Comparison of ENCODE assay signal across 26 mouse cellular contexts in the genomic region with DNA sequence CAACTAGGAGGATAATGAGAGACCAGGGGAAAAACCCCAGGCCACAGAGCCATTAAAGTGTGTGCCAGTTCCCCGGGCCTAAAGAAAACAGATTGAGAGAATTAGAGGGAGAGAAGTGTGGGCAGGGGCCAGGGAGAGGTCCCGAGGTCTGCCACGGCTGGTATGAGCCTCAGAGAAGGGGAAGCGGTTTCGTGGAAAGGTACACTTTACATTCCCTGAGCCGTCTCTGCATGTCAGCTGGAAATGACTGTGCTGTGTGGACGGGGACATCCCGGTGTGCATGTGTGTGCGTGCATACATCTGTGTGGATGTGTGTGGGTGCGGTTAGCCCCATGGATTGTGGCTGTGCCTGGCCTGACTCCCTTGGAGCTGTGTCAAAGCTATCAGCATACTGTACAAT.
DNase-seq lines count a peak whose midpoint lies in the region; ATAC-seq and TF ChIP-seq lines count a peak whose summit lies in the region.
"Had no signal": no experiment of that assay in that cellular context is flagged by ENCODE, and none has a peak within 500 bp of the region (broad histone marks: within the 10 kb centered on the region; RNA-seq: fewer than 3 reads in every experiment).

No protein-coding gene starts in this region.

- intact Hi-C loops in gastrocnemius, postnatal 14 days (cut with DNase I; ENCODE audit: low total_unique reads): no loop called here

- TF ChIP-seq EP300 in lung, postnatal 0 days (IDR thresholded peaks at IDR 0.05): no peak

- H3K4me3 ChIP-seq in lung, postnatal 0 days (ENCODE audit: low read depth, low read length): no peak overlapping the region
- H3K4me3 ChIP-seq in embryonic facial prominence, embryonic 13.5 days: no peak overlapping the region
- no peak overlapping the region for H3K4me3 ChIP-seq in limb, embryonic 15.5 days
- H3K4me3 ChIP-seq: gastrocnemius, adult 2 months; liver, embryonic 12.5 days; neural tube, embryonic 12.5 days had no signal

- H3K4me2 ChIP-seq in lung, postnatal 0 days (replicated peaks; ENCODE audit: low read depth, low read length): no peak overlapping the region
- no peak overlapping the region for H3K4me2 ChIP-seq in embryonic facial prominence, embryonic 13.5 days
- no peak overlapping the region for H3K4me2 ChIP-seq in limb, embryonic 15.5 days
- H3K4me2 ChIP-seq: liver, embryonic 12.5 days; midbrain, embryonic 11.5 days; neural tube, embryonic 12.5 days had no signal

- 60% methylated on average over 10 of the region's 10 CpGs for WGBS in lung, postnatal 0 days
- 46% methylated on average over 10 of the region's 10 CpGs for WGBS in embryonic facial prominence, embryonic 13.5 days
- 31% methylated on average over 10 of the region's 10 CpGs for WGBS in limb, embryonic 15.5 days

- H3K9me3 ChIP-seq in lung, postnatal 0 days (ENCODE audit: low read length): no peaks in the 10 kb centered on the region
- peaks cover 3% of the 10 kb centered on the region for H3K9me3 ChIP-seq in embryonic facial prominence, embryonic 13.5 days
- no peaks in the 10 kb centered on the region for H3K9me3 ChIP-seq in limb, embryonic 15.5 days
- H3K9me3 ChIP-seq: liver, embryonic 12.5 days; neural tube, embryonic 12.5 days had no signal

- H3K27me3 ChIP-seq in lung, postnatal 0 days (replicated peaks; ENCODE audit: insufficient read depth, low read length): no peaks in the 10 kb centered on the region
- H3K27me3 ChIP-seq in embryonic facial prominence, embryonic 13.5 days: no peaks in the 10 kb centered on the region
- H3K27me3 ChIP-seq in limb, embryonic 15.5 days: no peaks in the 10 kb centered on the region
- H3K27me3 ChIP-seq: liver, embryonic 12.5 days; neural tube, embryonic 12.5 days had no signal

- no peak overlapping the region for H3K9ac ChIP-seq in lung, postnatal 0 days (replicated peaks; ENCODE audit: low read depth)
- 0 out of 2 replicates have a peak overlapping the region, but pooled peaks have one; percentile 27 for H3K9ac ChIP-seq in embryonic facial prominence, embryonic 13.5 days
- H3K9ac ChIP-seq in limb, embryonic 15.5 days: no peak overlapping the region
- H3K9ac ChIP-seq: liver, embryonic 12.5 days; neural tube, embryonic 12.5 days had no signal

- no peak for ATAC-seq in lung, postnatal 0 days
- ATAC-seq in embryonic facial prominence, embryonic 13.5 days (ENCODE audit: insufficient number of reproducible peaks, insufficient read depth, low FRiP score, low TSS enrichment, low read depth): peak; percentile 43; the same call in 1 of the 2 replicates
- peak; percentile 70 for ATAC-seq in limb, embryonic 15.5 days (ENCODE audit: insufficient number of reproducible peaks, low FRiP score, low TSS enrichment, low read depth)
- ATAC-seq: forebrain, embryonic 16.5 days; hindbrain, embryonic 16.5 days; liver, embryonic 12.5 days; midbrain, embryonic 16.5 days had no signal

- peak; percentile 21 for DNase-seq in lung, postnatal 10 days
- DNase-seq in lung, postnatal 0 days (ENCODE audit: low spot score): no peak
- peak; percentile 32 for DNase-seq in fibroblast of lung, adult 2 months (ENCODE audit: low read depth)
- no peak for DNase-seq in testis, postnatal 14 days (ENCODE audit: low spot score)
- DNase-seq in gastrocnemius, postnatal 14 days: no peak
- DNase-seq in spleen, postnatal 4 days (ENCODE audit: low spot score in 2 of 2): no peak
- DNase-seq: adrenal gland, postnatal 14 days; cerebellum, adult 11-12 months; cerebellum, postnatal 10 days; gastrocnemius, adult 2 months; kidney, adult 18-20 months; layer of hippocampus, postnatal 36 days; left cerebral cortex, postnatal 4 days; lung, adult 18-20 months; lung, postnatal 14 days; right cerebral cortex, adult 18-20 months; thymus, postnatal 14 days had no signal

- no peaks in the 10 kb centered on the region for H3K4me1 ChIP-seq in lung, postnatal 0 days (ENCODE audit: insufficient read depth, low read depth, low read length)
- H3K4me1 ChIP-seq in embryonic facial prominence, embryonic 13.5 days: peaks cover 14% of the 10 kb centered on the region
- peaks cover 19% of the 10 kb centered on the region for H3K4me1 ChIP-seq in limb, embryonic 15.5 days
- H3K4me1 ChIP-seq: liver, embryonic 12.5 days; neural tube, embryonic 12.5 days had no signal

- H3K27ac ChIP-seq in lung, postnatal 0 days (ENCODE audit: low read length): no peak overlapping the region
- peak overlapping the region; percentile 39 for H3K27ac ChIP-seq in embryonic facial prominence, embryonic 13.5 days
- H3K27ac ChIP-seq in limb, embryonic 15.5 days: peak overlapping the region; percentile 14; the same call in 1 of the 2 replicates
- H3K27ac ChIP-seq: gastrocnemius, adult 2 months; kidney, postnatal 0 days; liver, embryonic 12.5 days; neural tube, embryonic 12.5 days had no signal

- TF ChIP-seq CTCF in lung, postnatal 0 days (IDR thresholded peaks at IDR 0.05): no peak

- no peaks in the 10 kb centered on the region for H3K36me3 ChIP-seq in lung, postnatal 0 days (ENCODE audit: insufficient read depth, low read length)
- H3K36me3 ChIP-seq in embryonic facial prominence, embryonic 13.5 days: no peaks in the 10 kb centered on the region
- no peaks in the 10 kb centered on the region for H3K36me3 ChIP-seq in limb, embryonic 15.5 days
- H3K36me3 ChIP-seq: liver, embryonic 12.5 days; neural tube, embryonic 12.5 days had no signal

Comparison
In these comparisons a context has a peak if more than half of its experiments do, and no peak if none do; other contexts are left out.
1. DNase-seq: peak in lung, postnatal 10 days (single experiment) and fibroblast of lung, adult 2 months (single experiment); none in lung, postnatal 0 days (single experiment), testis, postnatal 14 days (single experiment), gastrocnemius, postnatal 14 days (single experiment) and spleen, postnatal 4 days (0 of 2).